Mouse (Mus musculus) thymus, postnatal 10 days (tissue): ENCODE results near the gene Pfkfb3.
A peak's percentile ranks its signal among the peaks of the same experiment; 100 is the strongest.

Experiments used
- DNase-seq, 2 experiments: peaks; one replicate each; pipeline ENCODE4 v3.0.0; 2021; ENCODE audit warnings: low spot score in 2 of 2

Pfkfb3 gene

GRCm38 (mm10) chr2:11428621-11429020 lies 125.3 kb downstream of the Pfkfb3 start:
- DNase-seq, result no peak

- no peak for DNase-seq
These were observed 126.3 kb downstream of the Pfkfb3 start for GRCm38 (mm10) chr2:11427596-11427995.

- no peak for DNase-seq
These were observed 127.5 kb downstream of the Pfkfb3 start for GRCm38 (mm10) chr2:11426379-11426778.

GRCm38 (mm10) chr2:11425421-11426131 lies 128.3 kb downstream of the Pfkfb3 start:
- no peak for DNase-seq

- no peak for DNase-seq
These were observed 129.6 kb downstream of the Pfkfb3 start for GRCm38 (mm10) chr2:11424252-11424651.

GRCm38 (mm10) chr2:11423421-11423820 lies 130.5 kb downstream of the Pfkfb3 start:
- no peak for DNase-seq

GRCm38 (mm10) chr2:11422384-11422783 lies 131.5 kb downstream of the Pfkfb3 start:
- peak in 1 of 2 experiments; percentile 11 for DNase-seq
